Mouse (Mus musculus) hindbrain, embryonic 15.5 days (tissue): ENCODE results near the gene Anks1b. TPM values are rescaled to one million over a fixed set of nuclear protein-coding genes. Genes with fewer than 3 reads are reported as not detected.

Source experiments
- ATAC-seq: fragments of 200-750 bp; cut with Nextera tagmentation; 2 replicates; pipeline ENCODE4 v1.8.0; 2017; ENCODE audit warnings: low read depth, moderate number of reproducible peaks, moderate TSS enrichment; ENCODE audit not compliant: low FRiP score
- H3K27ac ChIP-seq: fragments of 300-500 bp; sonication (generic); replicated peaks from 2 replicates; pipeline ENCODE4 v1.5.1; 2015; ENCODE audit warnings: mild to moderate bottlenecking, inconsistent platforms
- H3K27me3 ChIP-seq: fragments of 300-500 bp; sonication (generic); 2 replicates; pipeline ENCODE4 v1.6.1; 2015; ENCODE audit warnings: control low read depth, inconsistent platforms
- H3K36me3 ChIP-seq: fragments of 300-500 bp; sonication (generic); 2 replicates; pipeline ENCODE4 v1.6.1; 2015; ENCODE audit warnings: control low read depth, inconsistent platforms
- H3K4me1 ChIP-seq: fragments of 300-500 bp; sonication (generic); replicated peaks from 2 replicates; pipeline ENCODE4 v1.6.1; 2015; ENCODE audit warnings: control low read depth, inconsistent platforms
- H3K4me2 ChIP-seq: fragments of 300-500 bp; sonication (generic); 2 replicates; pipeline ENCODE4 v1.6.1; 2015; ENCODE audit warnings: moderate library complexity, mild to moderate bottlenecking, inconsistent platforms
- H3K4me3 ChIP-seq: fragments of 300-500 bp; sonication (generic); 2 replicates; pipeline ENCODE4 v1.5.1; 2015; ENCODE audit warnings: mild to moderate bottlenecking, inconsistent platforms
- H3K9ac ChIP-seq: fragments of 300-500 bp; sonication (generic); 2 replicates; pipeline ENCODE4 v1.6.1; 2015; ENCODE audit warnings: inconsistent platforms
- H3K9me3 ChIP-seq: fragments of 300-500 bp; sonication (generic); 2 replicates; pipeline ENCODE4 v1.6.1; 2016; ENCODE audit warnings: control low read depth, inconsistent platforms
- WGBS: fragments of 180-500 bp; shearing (Covaris S2); methylation state at CpG from one replicate; pipeline ENCODE4 v1.1.7; 2015; 5-methylcytosine and 5-hydroxymethylcytosine counted together
- polyA plus RNA-seq: library from polyadenylated mRNA; unstranded; fragments of >200 nt; fragmentation: Nextera tagmentation; extraction: Ambion mirVana; gene quantifications from 2 replicates; pipeline ENCODE4 v1.2.1, GENCODE M21; 2015

Anks1b gene
- polyA plus RNA-seq, 1 experiment from 2014 or later, result 85.2 TPM

DNA sequence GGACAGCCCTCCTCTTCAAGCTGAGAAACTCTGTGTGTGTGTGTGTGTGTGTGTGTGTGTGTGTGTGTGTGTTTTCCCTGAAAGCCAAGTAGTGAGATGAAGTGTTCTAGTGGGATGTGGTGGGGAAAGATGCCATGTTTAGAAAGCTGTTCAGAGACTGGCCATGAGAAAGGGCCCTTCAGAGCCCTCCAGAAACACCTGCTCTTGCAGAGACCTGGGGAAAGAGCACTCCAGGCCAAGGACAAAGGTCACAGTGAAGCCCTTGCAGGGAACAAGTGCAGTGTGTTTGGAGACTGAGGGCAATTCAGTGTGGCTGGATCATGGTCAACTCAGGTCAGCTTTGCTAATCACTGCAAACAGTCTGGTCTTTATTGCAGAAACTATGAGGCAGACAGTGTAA lies 961.9 kb downstream of the Anks1b start:
- no peak overlapping the region for H3K27ac ChIP-seq
- no peaks in the 10 kb centered on the region for H3K9me3 ChIP-seq
- ATAC-seq, result no peak

GRCm38 (mm10) chr10:90839611-90840335 lies 966.5 kb downstream of the Anks1b start:
- Histone ChIP-seq H3K27me3 (no peaks in the 10 kb centered on the region), H3K9ac (no peak overlapping the region), H3K4me1 (peaks cover 5% of the 10 kb centered on the region; the same call in 1 of the 2 replicates), H3K9me3 (0 out of 2 replicates have a peak, but pooled peaks cover 5% of the 10 kb centered on the region), H3K4me3 (no peak overlapping the region), H3K4me2 (no peak overlapping the region), H3K27ac (no peak overlapping the region), H3K36me3 (no peaks in the 10 kb centered on the region)
- 88% methylated on average over 9 of the region's 9 CpGs for WGBS
- no peak for ATAC-seq

More for the DNA sequence above, 961.9 kb downstream of the Anks1b start:
- no peak overlapping the region for H3K4me3 ChIP-seq
- peaks cover 25% of the 10 kb centered on the region for H3K4me1 ChIP-seq
- no peaks in the 10 kb centered on the region for H3K27me3 ChIP-seq
- H3K9ac ChIP-seq, result no peak overlapping the region
- no peak overlapping the region for H3K4me2 ChIP-seq
- no peaks in the 10 kb centered on the region for H3K36me3 ChIP-seq

- Histone ChIP-seq H3K4me3 (no peak overlapping the region), H3K4me1 (peaks cover 9% of the 10 kb centered on the region; the same call in 1 of the 2 replicates), H3K9ac (no peak overlapping the region), H3K36me3 (no peaks in the 10 kb centered on the region), H3K4me2 (no peak overlapping the region), H3K9me3 (0 out of 2 replicates have a peak, but pooled peaks cover 5% of the 10 kb centered on the region), H3K27me3 (no peaks in the 10 kb centered on the region), H3K27ac (no peak overlapping the region)
- ATAC-seq, result no peak
- 80% methylated on average over 2 of the region's 2 CpGs for WGBS
These were observed 969.1 kb downstream of the Anks1b start for GRCm38 (mm10) chr10:90842398-90842797.

GRCm38 (mm10) chr10:90851077-90851476 lies 977.8 kb downstream of the Anks1b start:
- H3K9ac ChIP-seq, result no peak overlapping the region
- no peaks in the 10 kb centered on the region for H3K9me3 ChIP-seq
- ATAC-seq, result no peak

GRCm38 (mm10) chr10:90851999-90852398 lies 978.7 kb downstream of the Anks1b start:
- no peak for ATAC-seq
- no peak overlapping the region for H3K4me3 ChIP-seq
- H3K27ac ChIP-seq, result no peak overlapping the region
- no peak overlapping the region for H3K9ac ChIP-seq
- no peaks in the 10 kb centered on the region for H3K27me3 ChIP-seq
- no peak overlapping the region for H3K4me2 ChIP-seq
- no peaks in the 10 kb centered on the region for H3K9me3 ChIP-seq
- 39% methylated on average over 11 of the region's 11 CpGs for WGBS
- H3K36me3 ChIP-seq, result no peaks in the 10 kb centered on the region
- H3K4me1 ChIP-seq, result 0 out of 2 replicates have a peak, but pooled peaks cover 6% of the 10 kb centered on the region

More at GRCm38 (mm10) chr10:90851077-90851476, 977.8 kb downstream of the Anks1b start:
- Histone ChIP-seq H3K4me3 (no peak overlapping the region), H3K4me2 (no peak overlapping the region), H3K36me3 (no peaks in the 10 kb centered on the region), H3K27ac (no peak overlapping the region), H3K27me3 (no peaks in the 10 kb centered on the region), H3K4me1 (0 out of 2 replicates have a peak, but pooled peaks cover 9% of the 10 kb centered on the region)
- WGBS, result 95% methylated on average over 6 of the region's 6 CpGs

- WGBS, result 79% methylated on average over 7 of the region's 7 CpGs
- Histone ChIP-seq H3K4me2 (no peak overlapping the region), H3K27ac (no peak overlapping the region), H3K9me3 (no peaks in the 10 kb centered on the region), H3K4me1 (0 out of 2 replicates have a peak, but pooled peaks cover 6% of the 10 kb centered on the region), H3K9ac (no peak overlapping the region), H3K4me3 (no peak overlapping the region), H3K27me3 (no peaks in the 10 kb centered on the region), H3K36me3 (no peaks in the 10 kb centered on the region)
- no peak for ATAC-seq
These were observed 979.1 kb downstream of the Anks1b start for GRCm38 (mm10) chr10:90852432-90852831.

GRCm38 (mm10) chr10:90856668-90857067 lies 983.4 kb downstream of the Anks1b start:
- Histone ChIP-seq H3K36me3 (no peaks in the 10 kb centered on the region), H3K9ac (no peak overlapping the region), H3K4me2 (no peak overlapping the region), H3K27ac (no peak overlapping the region), H3K4me3 (no peak overlapping the region), H3K4me1 (0 out of 2 replicates have a peak, but pooled peaks cover 6% of the 10 kb centered on the region), H3K27me3 (no peaks in the 10 kb centered on the region), H3K9me3 (no peaks in the 10 kb centered on the region)
- ATAC-seq, result no peak
- WGBS, result 31% methylated on average over 4 of the region's 4 CpGs

DNA sequence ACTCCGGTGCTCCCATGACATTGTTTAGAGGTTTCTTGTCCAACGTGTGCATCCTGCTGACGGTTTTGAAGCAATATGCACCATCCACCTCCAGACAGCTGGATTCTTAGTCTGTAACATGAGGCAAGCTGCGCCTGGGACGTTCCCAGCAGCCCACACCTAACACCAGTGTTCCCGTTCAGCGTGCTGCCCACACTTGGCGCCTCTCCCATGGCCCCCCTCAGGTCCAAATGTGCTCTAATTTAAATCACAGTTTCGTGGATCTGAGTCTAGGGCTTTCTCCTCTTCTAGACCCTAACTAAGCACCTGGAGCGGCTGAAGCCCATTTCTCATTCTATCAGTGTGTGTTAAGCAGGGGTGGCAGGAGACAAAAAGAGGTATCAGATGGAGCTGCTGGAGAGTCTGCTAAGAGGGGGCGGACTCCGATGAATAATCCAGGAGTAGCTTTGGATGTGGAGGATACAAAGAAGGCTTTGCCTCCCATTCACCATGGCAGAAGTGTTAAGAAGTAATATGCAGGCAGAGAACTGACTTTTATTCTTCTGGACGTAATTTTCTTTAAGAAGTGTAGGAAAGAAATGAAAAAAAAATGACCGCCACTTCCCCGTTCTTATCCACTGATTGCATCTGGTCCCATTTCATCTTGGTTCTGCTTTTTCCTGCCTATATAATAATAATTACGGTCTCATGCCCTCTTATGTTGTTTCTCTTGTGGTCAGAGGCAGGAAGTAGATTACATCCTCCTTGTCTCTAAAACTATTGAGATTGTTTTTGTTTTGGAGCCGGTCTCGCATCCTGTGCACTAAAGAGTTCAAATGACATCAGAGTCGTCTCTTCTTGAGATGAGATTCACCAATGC lies 986.6 kb downstream of the Anks1b start:
- Histone ChIP-seq H3K9me3 (no peaks in the 10 kb centered on the region), H3K4me3 (no peak overlapping the region), H3K9ac (no peak overlapping the region), H3K4me1 (0 out of 2 replicates have a peak, but pooled peaks cover 11% of the 10 kb centered on the region), H3K36me3 (no peaks in the 10 kb centered on the region), H3K27me3 (no peaks in the 10 kb centered on the region), H3K27ac (no peak overlapping the region), H3K4me2 (no peak overlapping the region)
- WGBS, result 85% methylated on average over 19 of the region's 19 CpGs
- ATAC-seq, result no peak

DNA sequence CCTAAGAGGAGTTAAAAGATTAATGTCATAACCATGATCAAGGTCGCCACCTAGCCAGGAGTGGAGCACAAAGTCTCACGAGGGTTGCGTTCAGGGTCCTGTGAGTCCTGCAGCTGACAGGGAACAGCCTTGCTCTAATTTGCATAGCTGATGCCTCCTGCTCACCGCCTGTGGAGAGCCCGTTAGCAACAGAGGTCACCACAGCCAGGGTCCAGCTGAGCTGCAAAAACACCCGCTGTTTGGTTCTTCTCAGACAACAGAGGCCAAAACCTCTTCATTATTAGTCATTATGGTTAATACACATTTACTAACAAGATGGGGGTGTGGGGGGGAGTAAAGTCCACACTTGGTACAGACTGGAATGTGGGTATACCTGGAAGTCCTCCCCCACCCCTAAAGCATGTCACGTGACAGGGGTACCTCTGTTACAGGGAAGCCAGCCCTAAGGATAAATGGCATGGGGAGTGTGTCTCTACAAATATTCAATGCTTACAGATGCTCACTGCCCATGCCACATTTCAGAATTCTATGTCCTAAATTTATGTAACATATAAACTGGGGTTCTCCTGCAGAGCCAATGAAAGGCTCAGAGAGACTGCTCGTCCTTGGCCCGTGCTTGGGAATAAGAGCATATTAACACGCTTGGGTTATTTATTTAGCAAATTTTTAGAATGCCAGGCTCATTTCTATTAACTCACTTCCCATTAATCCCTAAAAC lies 990.7 kb downstream of the Anks1b start:
- H3K27ac ChIP-seq, result no peak overlapping the region
- WGBS, result 15% methylated on average over 10 of the region's 10 CpGs

DNA sequence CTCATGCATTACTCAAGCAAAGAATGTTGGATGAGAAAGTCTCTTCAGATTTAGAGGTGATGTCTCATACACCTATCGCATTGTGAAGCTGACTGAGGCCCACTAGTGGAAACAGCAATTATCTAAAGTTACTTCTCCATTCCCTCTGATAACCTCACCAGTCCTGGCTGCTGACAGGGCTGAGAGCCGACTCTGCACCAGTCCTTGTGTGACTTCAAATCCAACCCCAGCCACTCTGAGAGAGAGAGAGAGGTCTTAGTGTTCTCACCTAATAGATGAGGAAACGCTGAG lies 991.2 kb downstream of the Anks1b start:
- H3K27me3 ChIP-seq, result no peaks in the 10 kb centered on the region
- WGBS, result 31% methylated on average over 3 of the region's 3 CpGs
- ATAC-seq, result no peak
- peaks cover 23% of the 10 kb centered on the region for H3K4me1 ChIP-seq
- no peaks in the 10 kb centered on the region for H3K36me3 ChIP-seq
- H3K4me3 ChIP-seq, result no peak overlapping the region
- no peak overlapping the region for H3K9ac ChIP-seq
- no peaks in the 10 kb centered on the region for H3K9me3 ChIP-seq
- H3K4me2 ChIP-seq, result no peak overlapping the region
- no peak overlapping the region for H3K27ac ChIP-seq

More for the DNA sequence above, 990.7 kb downstream of the Anks1b start:
- Histone ChIP-seq H3K4me3 (no peak overlapping the region), H3K36me3 (no peaks in the 10 kb centered on the region), H3K4me2 (no peak overlapping the region), H3K9ac (no peak overlapping the region), H3K4me1 (peaks cover 23% of the 10 kb centered on the region), H3K27me3 (no peaks in the 10 kb centered on the region), H3K9me3 (no peaks in the 10 kb centered on the region)
- peak; percentile 24; the same call in 1 of the 2 replicates for ATAC-seq

- Histone ChIP-seq H3K9ac (no peak overlapping the region), H3K4me1 (no peaks in the 10 kb centered on the region), H3K27ac (no peak overlapping the region), H3K9me3 (no peaks in the 10 kb centered on the region), H3K4me2 (no peak overlapping the region), H3K4me3 (no peak overlapping the region), H3K27me3 (no peaks in the 10 kb centered on the region), H3K36me3 (0 out of 2 replicates have a peak, but pooled peaks cover 3% of the 10 kb centered on the region)
- 93% methylated on average over 5 of the region's 5 CpGs for WGBS
- ATAC-seq, result no peak
These were observed 999.9 kb downstream of the Anks1b start for GRCm38 (mm10) chr10:90873204-90873603.
